Mouse (Mus musculus): Measurements from ENCODE around the gene Wdr1. TPM values are rescaled to one million over a fixed set of nuclear protein-coding genes. Genes with fewer than 3 reads are reported as not detected.

The Wdr1 gene
- polyA plus RNA-seq, 1 experiment from 2014 or later = 227 TPM

GRCm38 (mm10) chr5:38502992-38503391 is 60.0 kb downstream of the Wdr1 start, which contains the start of gene Slc2a9:
TSS of gene Slc2a9 (minus strand) at chr5:38503143.
- H3K4me3 ChIP-seq (ENCODE audit: low read depth, low read length) = no peak within 1 kb of the TSS
- ATAC-seq (replicated peaks; ENCODE audit: insufficient number of reproducible peaks, low FRiP score, low TSS enrichment, low read depth) (no peak), DNase-seq (ENCODE audit: low spot score) (no peak)
- no peaks in the 10 kb centered on the region for H3K9me3 ChIP-seq (replicated peaks; ENCODE audit: control insufficient read depth, low read length)
- no peaks in the 10 kb centered on the region for H3K27me3 ChIP-seq (ENCODE audit: control insufficient read depth, insufficient read depth, low read length)
- H3K4me1 ChIP-seq (ENCODE audit: control insufficient read depth, insufficient read depth, low read length) = no peaks in the 10 kb centered on the region
- no peak within 1 kb of the TSS for H3K4me2 ChIP-seq (ENCODE audit: low read depth, low read length)
- no peak within 1 kb of the TSS for H3K27ac ChIP-seq (replicated peaks; ENCODE audit: low read depth, low read length)
- H3K36me3 ChIP-seq (replicated peaks; ENCODE audit: control insufficient read depth, insufficient read depth, low read depth, low read length) = no peaks in the 10 kb centered on the region
- 98% methylated on average over 4 of the region's 4 CpGs for WGBS
- no peak within 1 kb of the TSS for H3K9ac ChIP-seq (replicated peaks; ENCODE audit: low read length)

- Histone ChIP-seq H3K4me1 (ENCODE audit: control insufficient read depth, insufficient read depth, low read length) (no peaks in the 10 kb centered on the region), H3K4me2 (ENCODE audit: low read depth, low read length) (no peak overlapping the region), H3K36me3 (replicated peaks; ENCODE audit: control insufficient read depth, insufficient read depth, low read depth, low read length) (no peaks in the 10 kb centered on the region), H3K27ac (replicated peaks; ENCODE audit: low read depth, low read length) (no peak overlapping the region), H3K4me3 (ENCODE audit: low read depth, low read length) (no peak overlapping the region), H3K27me3 (ENCODE audit: control insufficient read depth, insufficient read depth, low read length) (no peaks in the 10 kb centered on the region), H3K9ac (replicated peaks; ENCODE audit: low read length) (no peak overlapping the region), H3K9me3 (replicated peaks; ENCODE audit: control insufficient read depth, low read length) (no peaks in the 10 kb centered on the region)
- ATAC-seq (replicated peaks; ENCODE audit: insufficient number of reproducible peaks, low FRiP score, low TSS enrichment, low read depth) (no peak), DNase-seq (ENCODE audit: low spot score) (no peak)
- WGBS = 88% methylated on average over 8 of the region's 8 CpGs
Observed at GRCm38 (mm10) chr5:38500043-38500442, 63.0 kb downstream of the Wdr1 start.

GRCm38 (mm10) chr5:38499316-38499811 is 63.7 kb downstream of the Wdr1 start:
- 59% methylated on average over 7 of the region's 7 CpGs for WGBS
- H3K27ac ChIP-seq (replicated peaks; ENCODE audit: low read depth, low read length) = no peak overlapping the region

GRCm38 (mm10) chr5:38498479-38498878 is 64.5 kb downstream of the Wdr1 start:
- Histone ChIP-seq H3K36me3 (replicated peaks; ENCODE audit: control insufficient read depth, insufficient read depth, low read depth, low read length) (no peaks in the 10 kb centered on the region), H3K4me2 (ENCODE audit: low read depth, low read length) (no peak overlapping the region), H3K9ac (replicated peaks; ENCODE audit: low read length) (no peak overlapping the region), H3K4me3 (ENCODE audit: low read depth, low read length) (no peak overlapping the region), H3K27me3 (ENCODE audit: control insufficient read depth, insufficient read depth, low read length) (no peaks in the 10 kb centered on the region), H3K27ac (replicated peaks; ENCODE audit: low read depth, low read length) (no peak overlapping the region), H3K4me1 (ENCODE audit: control insufficient read depth, insufficient read depth, low read length) (no peaks in the 10 kb centered on the region), H3K9me3 (replicated peaks; ENCODE audit: control insufficient read depth, low read length) (no peaks in the 10 kb centered on the region)
- no peak for ATAC-seq (replicated peaks; ENCODE audit: insufficient number of reproducible peaks, low FRiP score, low TSS enrichment, low read depth)
- 66% methylated on average over 5 of the region's 5 CpGs for WGBS
- DNase-seq (ENCODE audit: low spot score) = no peak

More at GRCm38 (mm10) chr5:38499316-38499811, 63.7 kb downstream of the Wdr1 start:
- Histone ChIP-seq H3K4me1 (ENCODE audit: control insufficient read depth, insufficient read depth, low read length) (no peaks in the 10 kb centered on the region), H3K9me3 (replicated peaks; ENCODE audit: control insufficient read depth, low read length) (no peaks in the 10 kb centered on the region), H3K4me2 (ENCODE audit: low read depth, low read length) (no peak overlapping the region), H3K9ac (replicated peaks; ENCODE audit: low read length) (no peak overlapping the region), H3K4me3 (ENCODE audit: low read depth, low read length) (no peak overlapping the region), H3K36me3 (replicated peaks; ENCODE audit: control insufficient read depth, insufficient read depth, low read depth, low read length) (no peaks in the 10 kb centered on the region), H3K27me3 (ENCODE audit: control insufficient read depth, insufficient read depth, low read length) (no peaks in the 10 kb centered on the region)
- DNase-seq (ENCODE audit: low spot score) (no peak), ATAC-seq (replicated peaks; ENCODE audit: insufficient number of reproducible peaks, low FRiP score, low TSS enrichment, low read depth) (no peak)

GRCm38 (mm10) chr5:38496491-38497057 is 66.4 kb downstream of the Wdr1 start:
- Histone ChIP-seq H3K4me1 (ENCODE audit: control insufficient read depth, insufficient read depth, low read length) (no peaks in the 10 kb centered on the region), H3K4me2 (ENCODE audit: low read depth, low read length) (no peak overlapping the region), H3K27me3 (ENCODE audit: control insufficient read depth, insufficient read depth, low read length) (no peaks in the 10 kb centered on the region), H3K9me3 (replicated peaks; ENCODE audit: control insufficient read depth, low read length) (no peaks in the 10 kb centered on the region), H3K4me3 (ENCODE audit: low read depth, low read length) (no peak overlapping the region), H3K27ac (replicated peaks; ENCODE audit: low read depth, low read length) (no peak overlapping the region), H3K9ac (replicated peaks; ENCODE audit: low read length) (no peak overlapping the region), H3K36me3 (replicated peaks; ENCODE audit: control insufficient read depth, insufficient read depth, low read depth, low read length) (no peaks in the 10 kb centered on the region)
- no peak for DNase-seq (ENCODE audit: low spot score)
- no peak for ATAC-seq (replicated peaks; ENCODE audit: insufficient number of reproducible peaks, low FRiP score, low TSS enrichment, low read depth)
- WGBS = 81% methylated on average over 8 of the region's 8 CpGs

- Histone ChIP-seq H3K4me2 (ENCODE audit: low read depth, low read length) (no peak overlapping the region), H3K4me3 (ENCODE audit: low read depth, low read length) (no peak overlapping the region), H3K27ac (replicated peaks; ENCODE audit: low read depth, low read length) (no peak overlapping the region), H3K4me1 (ENCODE audit: control insufficient read depth, insufficient read depth, low read length) (no peaks in the 10 kb centered on the region), H3K9me3 (replicated peaks; ENCODE audit: control insufficient read depth, low read length) (no peaks in the 10 kb centered on the region), H3K36me3 (replicated peaks; ENCODE audit: control insufficient read depth, insufficient read depth, low read depth, low read length) (no peaks in the 10 kb centered on the region), H3K27me3 (ENCODE audit: control insufficient read depth, insufficient read depth, low read length) (no peaks in the 10 kb centered on the region), H3K9ac (replicated peaks; ENCODE audit: low read length) (no peak overlapping the region)
- WGBS = 97% methylated on average over 6 of the region's 6 CpGs
- DNase-seq (ENCODE audit: low spot score) = no peak
- ATAC-seq (replicated peaks; ENCODE audit: insufficient number of reproducible peaks, low FRiP score, low TSS enrichment, low read depth) = no peak
Observed at GRCm38 (mm10) chr5:38493890-38494289, 69.1 kb downstream of the Wdr1 start.

- Histone ChIP-seq H3K4me1 (ENCODE audit: control insufficient read depth, insufficient read depth, low read length) (no peaks in the 10 kb centered on the region), H3K27ac (replicated peaks; ENCODE audit: low read depth, low read length) (no peak overlapping the region), H3K9me3 (replicated peaks; ENCODE audit: control insufficient read depth, low read length) (no peaks in the 10 kb centered on the region), H3K36me3 (replicated peaks; ENCODE audit: control insufficient read depth, insufficient read depth, low read depth, low read length) (no peaks in the 10 kb centered on the region), H3K27me3 (ENCODE audit: control insufficient read depth, insufficient read depth, low read length) (no peaks in the 10 kb centered on the region), H3K4me3 (ENCODE audit: low read depth, low read length) (no peak overlapping the region), H3K4me2 (ENCODE audit: low read depth, low read length) (no peak overlapping the region), H3K9ac (replicated peaks; ENCODE audit: low read length) (no peak overlapping the region)
- DNase-seq (ENCODE audit: low spot score) (no peak), ATAC-seq (replicated peaks; ENCODE audit: insufficient number of reproducible peaks, low FRiP score, low TSS enrichment, low read depth) (no peak)
- WGBS = 88% methylated on average over 8 of the region's 8 CpGs
Observed at GRCm38 (mm10) chr5:38491763-38492162, 71.3 kb downstream of the Wdr1 start.

GRCm38 (mm10) chr5:38489739-38490138 is 73.3 kb downstream of the Wdr1 start:
- DNase-seq (ENCODE audit: low spot score) = no peak
- H3K4me3 ChIP-seq (ENCODE audit: low read depth, low read length) = no peak overlapping the region
- WGBS = 83% methylated on average over 4 of the region's 4 CpGs
- no peak overlapping the region for H3K27ac ChIP-seq (replicated peaks; ENCODE audit: low read depth, low read length)
- H3K9me3 ChIP-seq (replicated peaks; ENCODE audit: control insufficient read depth, low read length) = no peaks in the 10 kb centered on the region
- no peak overlapping the region for H3K4me2 ChIP-seq (ENCODE audit: low read depth, low read length)
- no peak for ATAC-seq (replicated peaks; ENCODE audit: insufficient number of reproducible peaks, low FRiP score, low TSS enrichment, low read depth)
- H3K9ac ChIP-seq (replicated peaks; ENCODE audit: low read length) = no peak overlapping the region
- H3K36me3 ChIP-seq (replicated peaks; ENCODE audit: control insufficient read depth, insufficient read depth, low read depth, low read length) = no peaks in the 10 kb centered on the region
- no peaks in the 10 kb centered on the region for H3K4me1 ChIP-seq (ENCODE audit: control insufficient read depth, insufficient read depth, low read length)
- no peaks in the 10 kb centered on the region for H3K27me3 ChIP-seq (ENCODE audit: control insufficient read depth, insufficient read depth, low read length)

Data from embryonic facial prominence, embryonic 11.5 days (tissue).